Mouse (Mus musculus) embryonic facial prominence, embryonic 10.5 days (tissue): ENCODE data around the gene Dscam. TPM values are rescaled to one million over a fixed set of nuclear protein-coding genes. Genes with fewer than 3 reads are reported as not detected.

Source experiments
- DNase-seq: peaks from one replicate; pipeline ENCODE4 v3.0.0-alpha.2; 2017; ENCODE audit warnings: low spot score
- H3K27ac ChIP-seq: fragments of 300-500 bp; sonication (generic); replicated peaks from 2 replicates; pipeline ENCODE4 v1.5.1; 2016; ENCODE audit warnings: mild to moderate bottlenecking
- H3K27me3 ChIP-seq: fragments of 300-500 bp; sonication (generic); replicated peaks from 2 replicates; pipeline ENCODE4 v1.6.1; 2016; ENCODE audit warnings: low read depth, mild to moderate bottlenecking; ENCODE audit not compliant: poor library complexity, severe bottlenecking
- H3K36me3 ChIP-seq: fragments of 300-500 bp; sonication (generic); replicated peaks from 2 replicates; pipeline ENCODE4 v1.6.1; 2016; ENCODE audit warnings: mild to moderate bottlenecking, moderate library complexity
- H3K4me1 ChIP-seq: fragments of 300-500 bp; sonication (generic); 2 replicates; pipeline ENCODE4 v1.6.1; 2016
- H3K4me3 ChIP-seq: fragments of 300-500 bp; sonication (generic); 2 replicates; pipeline ENCODE4 v1.5.1; 2016; ENCODE audit warnings: mild to moderate bottlenecking, moderate library complexity
- H3K9me3 ChIP-seq: fragments of 300-500 bp; sonication (generic); 2 replicates; pipeline ENCODE4 v1.6.1; 2016; ENCODE audit warnings: mild to moderate bottlenecking
- WGBS: fragments of 180-500 bp; shearing (Covaris S2); methylation state at CpG from one replicate; pipeline ENCODE4 v1.1.7; 2016; 5-methylcytosine and 5-hydroxymethylcytosine counted together
- polyA plus RNA-seq: library from polyadenylated mRNA; unstranded; fragments of >200 nt; fragmentation: Nextera tagmentation; extraction: Ambion mirVana; gene quantifications from 2 replicates; pipeline ENCODE4 v1.2.1, GENCODE M21; 2016

Gene Dscam
- polyA plus RNA-seq, 1 experiment from 2014 or later, result 0.25 TPM

DNA sequence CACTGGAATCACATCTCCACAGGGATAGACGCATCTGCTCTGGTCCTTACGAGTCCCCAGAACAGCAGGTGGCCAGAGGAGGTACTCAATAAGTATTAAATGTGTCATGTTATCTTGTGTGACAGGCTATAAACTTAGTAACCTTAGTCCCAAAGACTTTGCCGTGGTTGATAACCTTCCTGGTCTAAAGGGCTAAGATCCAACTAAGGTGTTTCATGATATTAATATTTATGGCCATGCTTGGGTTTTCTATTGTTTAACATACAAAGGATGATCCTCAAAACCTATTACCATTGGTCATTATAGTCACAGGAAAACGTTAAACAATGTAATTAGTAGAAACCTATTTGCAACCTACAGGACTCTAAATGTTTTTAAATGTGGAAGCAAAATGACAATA is 545.1 kb downstream of the Dscam start:
- no peak for DNase-seq
- WGBS, result 80% methylated on average over 4 of the region's 4 CpGs

GRCm38 (mm10) chr16:96624570-96625411 is 545.8 kb downstream of the Dscam start:
- 83% methylated on average over 7 of the region's 7 CpGs for WGBS
- no peak for DNase-seq
- no peak overlapping the region for H3K27ac ChIP-seq

More for the DNA sequence above, 545.1 kb downstream of the Dscam start:
- no peaks in the 10 kb centered on the region for H3K4me1 ChIP-seq
- no peaks in the 10 kb centered on the region for H3K9me3 ChIP-seq
- H3K27ac ChIP-seq, result no peak overlapping the region
- H3K36me3 ChIP-seq, result no peaks in the 10 kb centered on the region
- no peaks in the 10 kb centered on the region for H3K27me3 ChIP-seq
- no peak overlapping the region for H3K4me3 ChIP-seq

DNA sequence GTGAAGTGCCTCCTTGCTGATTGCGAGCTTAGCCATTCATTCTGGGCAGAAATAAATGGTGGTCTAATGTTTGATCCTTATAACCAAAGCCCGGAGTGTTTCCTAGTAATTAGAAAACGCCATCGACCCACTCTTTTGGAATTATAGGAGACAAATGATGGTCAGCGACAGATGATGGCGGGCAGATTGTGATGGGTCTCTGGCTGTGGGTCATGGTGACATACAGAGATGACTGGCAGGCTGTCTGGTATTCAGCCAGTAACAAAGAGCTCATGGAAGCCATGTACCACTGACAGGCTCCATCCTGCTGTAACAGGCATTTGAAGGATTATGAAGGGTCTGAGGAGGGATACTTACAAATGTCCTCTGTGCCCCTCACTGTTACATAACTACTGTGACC is 549.7 kb downstream of the Dscam start:
- no peaks in the 10 kb centered on the region for H3K9me3 ChIP-seq
- H3K36me3 ChIP-seq, result no peaks in the 10 kb centered on the region
- H3K27me3 ChIP-seq, result no peaks in the 10 kb centered on the region
- no peak overlapping the region for H3K4me3 ChIP-seq
- no peak for DNase-seq
- no peak overlapping the region for H3K27ac ChIP-seq
- WGBS, result 91% methylated on average over 6 of the region's 6 CpGs
- no peaks in the 10 kb centered on the region for H3K4me1 ChIP-seq

More at GRCm38 (mm10) chr16:96624570-96625411, 545.8 kb downstream of the Dscam start:
- Histone ChIP-seq H3K36me3 (no peaks in the 10 kb centered on the region), H3K27me3 (no peaks in the 10 kb centered on the region), H3K4me1 (no peaks in the 10 kb centered on the region), H3K4me3 (no peak overlapping the region), H3K9me3 (no peaks in the 10 kb centered on the region)

DNA sequence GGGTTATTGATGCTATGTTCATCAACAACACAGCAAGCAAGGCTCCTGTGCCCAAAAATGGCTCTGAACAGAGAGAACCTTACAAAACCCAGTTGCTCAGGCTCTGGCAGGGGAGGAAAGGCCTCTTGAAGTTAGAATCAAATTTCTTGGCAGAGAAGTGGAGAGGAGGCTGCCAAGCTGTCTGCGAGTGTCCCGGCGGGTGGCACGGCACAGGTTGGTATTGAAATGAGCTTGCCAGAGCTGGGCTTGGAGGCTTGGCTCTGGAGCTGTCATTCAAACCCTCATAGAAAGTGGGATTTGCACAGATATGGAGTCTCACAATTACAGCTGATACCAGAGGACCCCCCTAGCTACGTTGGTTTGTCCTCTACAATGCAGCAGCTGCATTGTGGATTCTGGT is 550.1 kb downstream of the Dscam start:
- Histone ChIP-seq H3K4me1 (no peaks in the 10 kb centered on the region), H3K9me3 (no peaks in the 10 kb centered on the region), H3K4me3 (no peak overlapping the region), H3K36me3 (no peaks in the 10 kb centered on the region), H3K27me3 (no peaks in the 10 kb centered on the region), H3K27ac (no peak overlapping the region)
- DNase-seq, result no peak
- WGBS, result 95% methylated on average over 5 of the region's 5 CpGs

DNA sequence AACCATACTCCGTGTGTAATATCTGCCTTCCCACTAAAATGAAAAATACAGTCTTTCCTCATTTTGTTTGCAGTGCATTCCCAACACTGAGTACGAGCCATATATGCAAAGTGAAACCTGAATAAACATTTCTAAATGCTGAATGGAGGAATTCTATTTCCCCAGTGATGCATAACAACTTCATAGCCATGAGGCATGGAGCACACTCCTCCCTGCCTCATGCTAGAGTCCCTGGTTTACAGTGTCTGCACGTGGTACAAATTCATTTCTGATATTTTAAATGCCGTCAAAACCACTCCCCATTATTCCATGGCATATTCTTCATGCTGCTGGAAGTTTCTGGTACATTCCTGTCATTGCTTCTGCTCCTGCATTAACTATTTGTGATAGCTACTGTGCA is 552.8 kb downstream of the Dscam start:
- H3K36me3 ChIP-seq, result no peaks in the 10 kb centered on the region
- no peak for DNase-seq
- H3K4me3 ChIP-seq, result no peak overlapping the region
- H3K9me3 ChIP-seq, result no peaks in the 10 kb centered on the region
- no peaks in the 10 kb centered on the region for H3K27me3 ChIP-seq
- no peak overlapping the region for H3K27ac ChIP-seq
- no peaks in the 10 kb centered on the region for H3K4me1 ChIP-seq
- 78% methylated on average over 4 of the region's 4 CpGs for WGBS

GRCm38 (mm10) chr16:96613275-96613674 is 557.3 kb downstream of the Dscam start:
- no peak overlapping the region for H3K4me3 ChIP-seq
- H3K9me3 ChIP-seq, result no peaks in the 10 kb centered on the region
- no peaks in the 10 kb centered on the region for H3K36me3 ChIP-seq
- no peak for DNase-seq
- WGBS, result 65% methylated on average over 4 of the region's 4 CpGs
- H3K27ac ChIP-seq, result no peak overlapping the region
- no peaks in the 10 kb centered on the region for H3K27me3 ChIP-seq
- no peaks in the 10 kb centered on the region for H3K4me1 ChIP-seq

DNA sequence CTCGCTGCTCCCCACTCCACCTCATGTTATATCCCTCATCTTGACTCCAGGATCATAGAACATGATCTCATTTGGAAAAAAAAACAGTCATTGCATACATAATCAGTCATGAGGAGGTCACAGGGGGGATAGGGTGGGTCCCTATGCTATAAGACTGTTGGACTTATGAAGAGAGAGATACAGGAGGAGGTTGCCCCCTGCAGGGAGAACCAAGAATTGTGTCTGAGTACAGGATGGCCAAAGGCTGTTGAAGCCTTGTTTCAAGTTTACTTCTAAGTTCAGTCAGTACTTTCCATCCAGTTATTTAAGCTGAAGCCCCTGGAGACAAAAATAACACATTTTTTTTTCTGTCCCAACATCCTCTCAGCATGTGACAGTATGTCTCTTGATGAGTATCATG is 559.7 kb downstream of the Dscam start:
- no peaks in the 10 kb centered on the region for H3K36me3 ChIP-seq
- no peaks in the 10 kb centered on the region for H3K4me1 ChIP-seq
- no peaks in the 10 kb centered on the region for H3K27me3 ChIP-seq
- DNase-seq, result peak; percentile 58
- H3K4me3 ChIP-seq, result no peak overlapping the region
- H3K27ac ChIP-seq, result no peak overlapping the region
- 86% methylated on average over 1 of the region's 1 CpGs for WGBS
- H3K9me3 ChIP-seq, result no peaks in the 10 kb centered on the region

GRCm38 (mm10) chr16:96602206-96602605 is 568.3 kb downstream of the Dscam start:
- DNase-seq, result no peak
- 69% methylated on average over 2 of the region's 2 CpGs for WGBS
- no peaks in the 10 kb centered on the region for H3K36me3 ChIP-seq

GRCm38 (mm10) chr16:96600791-96601190 is 569.8 kb downstream of the Dscam start:
- H3K4me1 ChIP-seq, result no peaks in the 10 kb centered on the region
- no peak overlapping the region for H3K4me3 ChIP-seq
- WGBS, result 91% methylated on average over 11 of the region's 11 CpGs
- H3K27ac ChIP-seq, result no peak overlapping the region
- DNase-seq, result no peak
- no peaks in the 10 kb centered on the region for H3K36me3 ChIP-seq
- H3K27me3 ChIP-seq, result no peaks in the 10 kb centered on the region
- no peaks in the 10 kb centered on the region for H3K9me3 ChIP-seq

More at GRCm38 (mm10) chr16:96602206-96602605, 568.3 kb downstream of the Dscam start:
- Histone ChIP-seq H3K9me3 (no peaks in the 10 kb centered on the region), H3K4me3 (no peak overlapping the region), H3K27me3 (no peaks in the 10 kb centered on the region), H3K27ac (no peak overlapping the region), H3K4me1 (no peaks in the 10 kb centered on the region)

DNA sequence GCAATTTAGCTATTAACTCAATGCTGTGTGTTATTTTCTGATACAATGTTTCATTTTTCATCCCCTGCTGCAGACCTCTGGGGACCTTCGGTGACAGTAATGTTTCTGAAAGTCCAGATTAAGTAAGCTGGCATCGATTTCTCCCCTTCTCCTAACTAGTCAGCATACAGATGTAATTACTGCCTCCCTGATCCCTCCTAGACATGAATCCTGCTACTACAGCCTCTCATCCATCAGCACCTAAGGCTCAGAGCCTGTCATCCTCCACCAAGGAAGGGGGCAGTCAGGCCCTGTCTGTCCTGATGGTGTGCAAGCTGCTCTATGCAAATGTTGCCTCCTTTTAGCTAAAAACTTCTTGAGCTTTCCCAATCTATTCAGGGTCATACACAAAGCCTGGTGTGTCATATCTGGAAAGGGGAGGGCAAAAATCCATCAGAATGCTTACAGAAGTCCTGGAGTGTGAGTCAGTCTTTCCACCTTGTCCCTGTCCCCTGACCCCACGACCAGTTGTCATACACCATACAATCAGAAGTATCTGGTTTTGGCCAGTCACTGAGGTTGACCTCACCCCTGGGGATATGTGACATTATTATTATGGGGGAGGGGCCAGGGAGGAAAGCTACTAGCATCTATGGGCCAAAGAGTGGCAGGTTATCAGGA is 571.0 kb downstream of the Dscam start:
- Histone ChIP-seq H3K36me3 (no peaks in the 10 kb centered on the region), H3K9me3 (no peaks in the 10 kb centered on the region), H3K4me3 (no peak overlapping the region), H3K4me1 (no peaks in the 10 kb centered on the region), H3K27me3 (no peaks in the 10 kb centered on the region), H3K27ac (no peak overlapping the region)
- DNase-seq, result no peak
- 88% methylated on average over 3 of the region's 3 CpGs for WGBS

GRCm38 (mm10) chr16:96575841-96576240 is 594.7 kb downstream of the Dscam start:
- H3K27me3 ChIP-seq, result no peaks in the 10 kb centered on the region
- 89% methylated on average over 5 of the region's 5 CpGs for WGBS
- no peaks in the 10 kb centered on the region for H3K36me3 ChIP-seq
- no peak overlapping the region for H3K27ac ChIP-seq
- no peak overlapping the region for H3K4me3 ChIP-seq
- no peak for DNase-seq
- no peaks in the 10 kb centered on the region for H3K9me3 ChIP-seq
- no peaks in the 10 kb centered on the region for H3K4me1 ChIP-seq

- Histone ChIP-seq H3K4me3 (no peak overlapping the region), H3K9me3 (no peaks in the 10 kb centered on the region), H3K27ac (no peak overlapping the region), H3K27me3 (no peaks in the 10 kb centered on the region), H3K36me3 (no peaks in the 10 kb centered on the region), H3K4me1 (peaks cover 9% of the 10 kb centered on the region; the same call in 1 of the 2 replicates)
- no peak for DNase-seq
- 70% methylated on average over 3 of the region's 3 CpGs for WGBS
These were observed 603.1 kb downstream of the Dscam start for GRCm38 (mm10) chr16:96567428-96567827.
